Mouse (Mus musculus): ENCODE measurements at regions not wholly inside any gene's neighbourhood (a gene's known extent, or its start where the extent isn't known, plus 50 kb on each side); places are given as distances from the start of the nearest gene placed in this dataset.

DNA sequence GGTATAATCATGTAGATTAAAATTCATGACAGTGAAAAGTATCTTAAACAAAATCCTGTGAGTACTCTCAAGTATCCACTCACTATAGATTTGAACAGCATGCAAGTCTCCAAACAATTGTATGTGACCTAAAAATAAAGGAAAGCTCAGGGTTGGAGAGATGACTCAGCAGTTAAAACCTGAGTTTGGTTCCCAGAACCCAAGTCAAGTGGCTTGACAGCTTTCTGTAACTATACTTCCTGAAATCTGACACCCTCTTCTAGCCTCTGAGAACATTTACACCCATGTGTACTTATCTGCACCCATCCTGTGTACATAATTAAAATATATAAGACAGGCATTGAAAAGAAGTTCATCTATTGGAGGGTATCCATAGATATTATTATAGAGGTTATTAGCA, 770.2 kb upstream of the Sel1l start:
- CTCF ChIA-PET, result no interaction called here

DNA sequence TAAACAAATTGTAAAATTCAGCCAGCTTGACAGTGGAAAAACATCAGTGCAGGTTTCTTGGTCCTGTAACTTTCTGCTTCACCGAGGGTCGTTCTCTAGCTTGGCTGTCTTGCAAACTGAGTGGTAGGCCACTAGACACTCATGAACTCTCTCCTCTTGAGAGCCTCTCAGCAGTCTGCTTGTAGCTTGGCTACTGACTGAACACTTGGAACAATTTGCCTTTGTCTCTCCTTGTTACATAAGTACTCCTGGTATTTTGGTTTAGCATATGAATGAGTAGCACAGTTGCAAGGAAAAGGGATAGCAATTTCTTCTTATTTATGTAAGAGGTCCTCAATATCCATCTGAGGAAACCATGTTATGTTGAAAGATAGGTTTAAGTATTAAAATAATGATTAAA, 769.6 kb upstream of the Sel1l start:
- CTCF ChIA-PET, result no interaction called here

DNA sequence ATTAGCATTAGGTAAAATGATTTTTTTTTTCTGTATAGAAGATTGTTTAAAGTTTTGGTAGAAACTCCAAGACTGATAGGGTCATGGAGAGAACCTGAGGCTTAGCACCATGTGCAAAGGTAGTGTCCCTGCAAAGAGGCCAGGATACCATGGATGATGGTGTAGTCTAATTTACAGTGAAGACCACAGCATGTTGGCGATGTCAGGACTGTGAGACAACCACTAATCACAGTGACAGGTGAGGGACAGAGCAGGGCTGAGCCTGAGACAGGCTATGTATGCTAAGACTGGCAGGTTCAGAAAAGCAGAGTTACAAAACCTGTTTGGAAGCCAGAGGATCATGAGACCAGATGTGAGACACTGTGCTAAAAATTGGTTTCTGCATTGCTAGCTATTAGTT, 752.7 kb upstream of the Sel1l start:
- CTCF ChIA-PET, result no interaction called here

DNA sequence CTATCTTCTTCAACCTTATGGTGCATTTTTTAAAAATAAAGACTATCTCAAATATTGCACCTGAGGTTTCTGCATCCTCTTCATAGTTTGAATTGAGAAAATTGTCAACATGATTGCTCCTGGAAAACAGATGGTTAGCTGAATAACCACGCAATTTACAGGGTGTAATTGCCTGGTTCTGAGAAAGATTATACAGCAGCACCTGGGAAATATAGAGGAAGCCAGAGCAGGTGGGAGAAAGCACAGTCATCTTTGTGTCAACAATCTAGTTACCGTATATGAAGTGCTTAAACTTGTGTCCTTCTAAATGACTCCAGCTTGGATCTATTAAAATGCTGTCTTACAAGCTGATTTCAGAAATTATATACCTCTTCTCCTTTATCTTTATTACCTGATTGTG, 740.8 kb upstream of the Sel1l start:
- CTCF ChIA-PET, result no interaction called here

GRCm38 (mm10) chr12:92589305-92589704, 740.3 kb upstream of the Sel1l start:
- CTCF ChIA-PET, result no interaction called here

DNA sequence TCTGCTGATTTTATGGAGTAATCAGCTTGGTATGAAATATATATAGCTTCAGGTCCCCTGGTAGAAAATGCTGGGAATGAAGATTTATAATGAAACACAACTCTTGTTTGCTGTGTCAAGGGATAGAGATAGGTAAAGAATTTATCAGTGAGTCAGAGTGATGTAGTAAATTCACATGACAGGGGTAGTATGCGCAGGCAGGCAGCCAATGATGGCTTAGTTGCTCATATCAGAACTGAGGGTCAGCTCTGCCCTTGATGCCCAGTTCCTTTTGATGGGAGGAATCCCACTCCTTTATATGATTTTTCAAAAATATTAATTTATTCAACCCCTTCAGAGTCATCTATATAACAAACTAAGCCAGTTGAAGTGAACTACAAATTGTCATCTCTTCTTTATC, 729.6 kb upstream of the Sel1l start:
- CTCF ChIA-PET, result no interaction called here

Data from spleen, embryonic (tissue).